Mouse (Mus musculus) lung, adult 2 months (tissue): Measurements from ENCODE around the gene Il18. TPM values are rescaled to one million over a fixed set of nuclear protein-coding genes. Genes with fewer than 3 reads are reported as not detected.
"Not testable (repeated sequence)": the region's sequence is repeated elsewhere in the genome, so short reads cannot be mapped to it uniquely, and the experiment has no call there.

ENCODE experiments used
- DNase-seq: peaks from one replicate; pipeline ENCODE4 v3.0.0; 2022
- H3K4me1 ChIP-seq: fragments of 200-500 bp; 2 replicates; pipeline ENCODE4 v1.6.1; 2011; ENCODE audit warnings: low read length; ENCODE audit not compliant: control insufficient read depth, insufficient read depth
- H3K4me3 ChIP-seq: fragments of 200-500 bp; replicated peaks from 2 replicates; pipeline ENCODE3; 2011; ENCODE audit warnings: low read depth, mild to moderate bottlenecking, control low read depth, low read length; ENCODE audit errors: extremely low read depth
- CTCF ChIP-seq: fragments of 200-500 bp; IDR thresholded peaks from 2 replicates; pipeline ENCODE4 v1.5.1; 2011; ENCODE audit warnings: mild to moderate bottlenecking, low read length, control low read depth; ENCODE audit not compliant: insufficient read depth
- POLR2A ChIP-seq: fragments of 200-500 bp; IDR thresholded peaks from 2 replicates; pipeline ENCODE4 v1.6.1; 2011; ENCODE audit warnings: low read depth, mild to moderate bottlenecking, control low read depth, low read length, borderline replicate concordance; ENCODE audit errors: extremely low read depth
- whole genome bisulfite sequencing: fragments of 180-500 bp; shearing (Covaris S2); methylation state at CpG from one replicate; pipeline ENCODE4 v1.1.7; 2018; 5-methylcytosine and 5-hydroxymethylcytosine counted together
- polyA plus RNA-seq: library from polyadenylated mRNA; depleted of rRNA; stranded (reverse); fragments of >200 nt; gene quantifications from 2 replicates; pipeline ENCODE4 v1.2.3, GENCODE M21; 2012; rRNA removed

The Il18 gene
- polyA plus RNA-seq, 1 experiment: 17.4 TPM

- 0 out of 2 replicates have a peak, but pooled peaks have one; percentile 62 for TF ChIP-seq POLR2A
- TF ChIP-seq CTCF: no peak
- peak within 1 kb of the TSS; percentile 84 for H3K4me3 ChIP-seq
- H3K4me1 ChIP-seq: peaks cover 2% of the 10 kb centered on the region
- peak; percentile 89 for DNase-seq
- under 1% methylated on average over 81 of the region's 81 CpGs for WGBS
Observed at GRCm38 (mm10) chr9:50616766-50617603, 62.4 kb downstream of the Il18 start, which contains the start of the genes Pih1d2 and Nkapd1. Gene Pih1d2 (plus strand): TSS chr9:50617321. Gene Nkapd1 (minus strand): TSS chr9:50617464.

GRCm38 (mm10) chr9:50617794-50618330, 63.2 kb downstream of the Il18 start:
- Histone ChIP-seq H3K4me3 (no peak overlapping the region), H3K4me1 (peaks cover 2% of the 10 kb centered on the region)
- no peak for DNase-seq
- TF ChIP-seq CTCF: no peak
- no peak for TF ChIP-seq POLR2A
- WGBS: 57% methylated on average over 9 of the region's 9 CpGs

- not testable (repeated sequence) for H3K4me1 ChIP-seq, H3K4me3 ChIP-seq, DNase-seq
- 97% methylated on average over 6 of the region's 8 CpGs for WGBS
Observed at GRCm38 (mm10) chr9:50630903-50631302, 76.3 kb downstream of the Il18 start.

Other genes starting within 250 kb of the Il18 start
- gene Rpl10-ps3, start 209.9 kb upstream of the Il18 start, polyA plus RNA-seq: 44.4 and 49.7 TPM in 2 replicates
- 53.4 and 55.7 TPM in 2 replicates for gene Plet1, start 60.3 kb upstream of the Il18 start, polyA plus RNA-seq
- 30.6 and 33.1 TPM in 2 replicates for gene Pts, start 26.1 kb upstream of the Il18 start, polyA plus RNA-seq
- 0.53 and 0.70 TPM in 2 replicates for gene Bco2, start 354 bp downstream of the Il18 start, polyA plus RNA-seq
- gene Tex12, start 6.5 kb downstream of the Il18 start, polyA plus RNA-seq: not detected in 2 replicates
- 91.0 and 114 TPM in 2 replicates for gene Sdhd, start 49.0 kb downstream of the Il18 start, polyA plus RNA-seq
- 80.5 and 90.8 TPM in 2 replicates for gene Timm8b, start 49.1 kb downstream of the Il18 start, polyA plus RNA-seq
- gene Pih1d2, start 62.5 kb downstream of the Il18 start, polyA plus RNA-seq: 2.7 and 3.7 TPM in 2 replicates
- 5.3 and 6.3 TPM in 2 replicates for gene Nkapd1, start 62.6 kb downstream of the Il18 start, polyA plus RNA-seq
- 13.2 and 20.5 TPM in 2 replicates for gene Dlat, start 105.0 kb downstream of the Il18 start, polyA plus RNA-seq
- 7.1 and 9.9 TPM in 2 replicates for gene Dixdc1, start 184.7 kb downstream of the Il18 start, polyA plus RNA-seq
- gene 2310030G06Rik, start 191.7 kb downstream of the Il18 start, polyA plus RNA-seq: 14.1 and 23.5 TPM in 2 replicates
- 405 and 528 TPM in 2 replicates for gene Cryab, start 196.5 kb downstream of the Il18 start, polyA plus RNA-seq
- 65.3 and 88.6 TPM in 2 replicates for gene Hspb2, start 197.5 kb downstream of the Il18 start, polyA plus RNA-seq
- 3.8 and 5.0 TPM in 2 replicates for gene Fdxacb1, start 213.4 kb downstream of the Il18 start, polyA plus RNA-seq
- 17.1 and 20.1 TPM in 2 replicates for gene Alg9, start 220.2 kb downstream of the Il18 start, polyA plus RNA-seq
- 46.1 and 59.7 TPM in 2 replicates for gene 1110032A03Rik, start 220.7 kb downstream of the Il18 start, polyA plus RNA-seq